Mouse (Mus musculus) right cerebral cortex, postnatal 4 days (tissue): ENCODE measurements around the gene Myt1l.

Experiments
- DNase-seq: peaks from one replicate; pipeline ENCODE4 v3.0.0-alpha.2; 2022

Gene Myt1l

DNA sequence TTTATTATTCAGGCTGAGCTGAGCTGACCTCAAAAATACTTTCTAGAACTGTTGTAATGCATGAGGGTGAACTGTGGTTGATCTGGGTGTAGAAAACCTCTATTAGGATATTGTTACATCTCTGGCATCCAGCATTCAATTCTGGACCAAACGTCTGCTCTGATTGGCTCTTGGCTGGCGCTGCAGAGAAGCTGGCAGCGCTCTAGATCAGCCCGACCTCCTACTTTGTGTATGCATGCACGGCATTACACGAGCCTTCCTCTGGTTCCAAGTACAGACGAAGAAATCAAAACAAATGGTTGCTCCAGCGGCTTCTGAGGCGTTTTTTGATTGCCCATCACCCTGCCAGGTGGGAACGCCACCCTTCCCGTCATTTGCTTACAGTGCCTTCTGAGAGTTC, 303.2 kb downstream of the Myt1l start:
- DNase-seq: no peak

DNA sequence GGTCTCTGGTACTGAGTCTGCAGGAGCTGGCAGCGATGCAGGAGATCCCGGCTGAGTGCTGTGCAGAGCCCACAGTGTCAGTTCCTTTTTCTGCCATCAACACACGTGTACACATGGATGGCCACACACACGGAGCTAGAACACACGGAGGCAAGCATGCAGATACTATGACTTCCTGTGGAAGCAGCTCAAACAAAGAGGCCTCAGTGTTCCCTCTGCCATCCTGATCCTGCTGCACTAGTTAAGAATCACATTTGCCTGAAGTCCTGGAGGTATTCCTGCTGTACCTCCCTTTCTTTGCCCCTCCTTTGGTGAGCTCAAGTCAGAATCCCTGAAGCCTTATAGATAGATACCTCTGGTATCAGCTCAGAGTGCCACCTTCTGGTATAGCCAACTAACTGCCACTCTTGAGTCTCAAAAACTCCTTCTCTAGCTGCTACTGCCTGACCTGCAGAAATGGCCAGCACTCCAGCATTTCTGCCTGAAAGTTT, 309.2 kb downstream of the Myt1l start:
- no peak for DNase-seq

DNA sequence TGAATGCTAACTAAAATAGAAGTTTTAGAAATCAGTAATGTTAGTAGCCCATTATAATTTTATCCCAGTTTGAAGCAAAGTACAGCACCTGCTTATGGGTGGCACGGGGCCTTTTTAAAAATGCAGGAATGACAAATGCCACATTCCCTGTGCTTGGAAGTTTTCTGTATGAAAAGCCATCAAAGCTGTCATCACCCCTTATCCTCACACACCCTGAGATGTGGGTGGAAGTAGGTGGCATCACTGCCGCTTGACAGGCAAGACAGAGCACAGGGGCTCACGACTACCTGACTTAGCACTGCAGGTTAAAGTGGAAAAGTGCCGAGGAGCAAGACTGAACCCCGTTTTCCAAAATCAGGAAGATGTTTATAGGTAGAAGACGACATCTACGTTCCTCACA, 310.2 kb downstream of the Myt1l start:
- no peak for DNase-seq

DNA sequence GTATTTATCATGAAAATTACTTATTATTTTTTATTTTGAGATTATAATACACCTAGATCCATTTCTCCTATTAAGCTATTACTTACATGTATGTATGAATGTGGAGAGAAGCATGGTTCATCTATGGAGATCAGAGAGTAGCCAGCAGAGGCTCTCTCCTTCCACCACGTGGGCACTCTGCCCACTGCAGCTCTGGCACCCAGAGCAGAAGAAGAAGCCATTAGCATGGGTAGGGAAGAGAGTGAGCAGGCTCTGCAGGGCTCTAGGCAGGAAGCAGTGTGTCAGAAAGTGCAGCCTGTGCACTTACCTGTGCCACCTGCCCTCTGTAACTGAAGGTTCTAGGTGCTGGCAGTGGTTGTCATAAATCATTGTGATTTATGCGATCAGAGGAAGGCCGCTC, 321.8 kb downstream of the Myt1l start:
- DNase-seq: no peak

DNA sequence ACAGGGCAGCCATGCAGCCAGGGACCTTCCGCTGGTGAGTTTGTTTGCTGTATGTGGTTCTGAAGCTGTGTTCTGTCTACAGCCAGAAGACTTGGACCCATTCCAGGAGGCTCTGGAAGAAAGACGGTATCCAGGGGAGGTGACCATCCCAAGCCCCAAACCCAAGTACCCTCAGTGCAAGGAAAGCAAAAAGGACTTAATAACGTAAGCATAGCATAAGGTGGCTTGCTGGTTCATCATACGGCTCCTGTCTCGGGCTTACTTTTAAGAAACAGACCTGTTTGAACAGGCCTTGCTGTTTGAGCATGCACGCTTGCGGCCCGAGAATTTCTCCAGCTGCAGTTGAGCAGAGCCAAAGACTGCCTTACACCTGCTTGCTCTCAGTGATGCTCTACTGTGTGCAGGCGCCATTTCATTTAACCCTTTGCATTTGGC, 326.0 kb downstream of the Myt1l start:
- no peak for DNase-seq

DNA sequence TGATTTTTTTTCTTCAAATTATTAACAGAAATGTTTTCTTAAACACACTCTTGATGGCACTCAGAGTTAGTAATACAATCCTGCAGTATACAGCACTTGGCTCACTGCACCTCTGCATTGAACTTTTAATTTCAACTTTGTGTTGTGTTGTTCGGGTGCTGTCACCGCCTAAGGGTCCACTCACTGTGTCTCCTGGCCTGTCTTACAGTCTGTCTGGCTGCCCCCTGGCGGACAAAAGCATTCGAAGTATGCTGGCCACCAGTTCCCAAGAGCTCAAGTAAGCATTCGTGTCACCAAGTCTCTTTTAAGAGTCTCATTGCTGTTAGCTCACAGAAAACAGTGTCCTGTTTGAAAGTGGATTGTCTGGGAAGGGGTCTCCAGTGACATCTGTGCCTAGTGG, 326.8 kb downstream of the Myt1l start:
- peak; percentile 79 for DNase-seq

DNA sequence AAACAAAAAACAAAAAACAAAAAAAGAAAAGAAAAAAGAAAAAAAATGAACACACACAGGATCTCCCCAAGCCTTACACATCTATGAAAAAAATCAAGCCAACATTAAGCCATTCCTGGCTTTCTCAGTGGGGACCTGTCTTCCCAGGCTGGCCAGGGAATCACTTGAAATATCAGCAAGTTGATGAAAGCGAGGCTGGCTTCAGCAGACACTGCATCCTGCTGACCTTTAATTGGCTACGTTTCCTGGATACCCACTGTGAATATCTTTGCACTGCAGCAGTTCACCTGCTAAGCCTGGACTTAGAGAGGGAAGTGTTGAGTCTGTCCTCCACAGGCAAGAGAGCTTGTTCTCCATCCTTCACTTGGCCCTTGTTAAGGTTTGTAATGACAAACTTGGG, 332.8 kb downstream of the Myt1l start:
- no peak for DNase-seq

DNA sequence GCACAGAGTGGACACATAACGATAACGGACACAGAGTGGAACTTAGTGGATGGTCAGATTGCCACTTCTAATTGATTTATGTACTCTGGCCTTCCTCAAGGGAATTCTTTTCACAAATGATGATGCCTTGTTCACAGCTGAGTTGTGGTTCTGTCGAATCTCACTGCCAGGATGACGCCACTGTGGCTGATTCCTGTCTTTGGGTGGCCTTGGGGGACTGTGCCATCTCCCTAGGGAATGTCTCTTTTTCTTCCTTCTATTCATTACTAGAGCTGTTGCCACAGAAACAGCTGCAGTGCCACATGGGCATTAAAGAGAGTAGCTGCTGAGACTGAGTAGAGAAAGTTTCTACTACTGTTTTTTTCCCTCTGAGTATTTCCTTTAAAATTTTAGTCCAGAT, 340.1 kb downstream of the Myt1l start:
- DNase-seq: no peak

DNA sequence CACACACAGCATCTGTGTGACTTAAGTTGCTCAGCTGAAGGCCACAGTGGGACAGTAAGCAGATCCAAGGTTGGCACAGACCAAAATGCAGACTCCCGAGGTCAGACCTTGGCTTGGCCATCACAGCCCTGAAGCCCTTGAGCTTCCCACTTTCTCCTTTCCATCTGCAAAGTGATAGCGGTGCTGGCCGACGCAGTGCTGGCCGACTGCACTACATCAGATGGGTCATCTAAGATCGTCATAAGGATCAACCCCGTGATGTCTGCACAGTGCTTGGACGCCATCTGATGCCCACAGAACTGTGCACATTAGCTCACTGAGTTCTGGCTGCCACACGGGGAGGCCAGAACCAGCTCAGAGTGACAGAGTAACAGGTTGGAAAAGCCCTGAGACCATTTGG, 340.6 kb downstream of the Myt1l start:
- DNase-seq: no peak

DNA sequence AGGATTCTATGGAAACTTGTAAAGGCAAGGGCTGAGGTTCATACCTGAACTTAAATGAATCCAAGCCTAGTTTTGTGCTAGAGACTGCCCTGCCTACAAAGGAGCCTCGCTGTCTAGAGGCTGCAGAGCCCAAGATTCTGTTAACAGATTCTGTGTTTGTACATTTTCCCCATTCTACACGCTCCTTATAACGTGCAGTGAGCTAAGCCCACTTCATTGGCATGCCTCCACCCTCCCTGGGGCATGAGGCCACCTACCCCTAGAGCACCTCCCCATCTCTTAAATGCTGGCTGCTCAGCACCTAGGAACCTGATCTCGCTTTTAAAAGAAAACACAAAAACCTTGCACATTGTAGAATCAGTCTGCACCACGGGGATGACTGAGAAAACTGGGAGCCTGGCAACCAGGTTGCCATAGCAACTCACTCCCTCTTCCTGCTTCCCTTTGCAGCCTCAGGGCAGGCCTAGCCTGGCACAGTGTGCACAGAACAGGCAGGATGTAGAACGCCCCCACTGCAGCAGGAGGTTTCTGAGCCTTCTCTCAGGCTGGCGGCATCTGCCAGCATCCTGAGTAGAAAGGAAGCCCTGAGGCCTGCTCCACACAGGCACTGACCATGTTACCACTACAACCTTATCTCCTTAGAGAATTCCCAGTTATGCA, 344.1 kb downstream of the Myt1l start:
- peak; percentile 80 for DNase-seq

DNA sequence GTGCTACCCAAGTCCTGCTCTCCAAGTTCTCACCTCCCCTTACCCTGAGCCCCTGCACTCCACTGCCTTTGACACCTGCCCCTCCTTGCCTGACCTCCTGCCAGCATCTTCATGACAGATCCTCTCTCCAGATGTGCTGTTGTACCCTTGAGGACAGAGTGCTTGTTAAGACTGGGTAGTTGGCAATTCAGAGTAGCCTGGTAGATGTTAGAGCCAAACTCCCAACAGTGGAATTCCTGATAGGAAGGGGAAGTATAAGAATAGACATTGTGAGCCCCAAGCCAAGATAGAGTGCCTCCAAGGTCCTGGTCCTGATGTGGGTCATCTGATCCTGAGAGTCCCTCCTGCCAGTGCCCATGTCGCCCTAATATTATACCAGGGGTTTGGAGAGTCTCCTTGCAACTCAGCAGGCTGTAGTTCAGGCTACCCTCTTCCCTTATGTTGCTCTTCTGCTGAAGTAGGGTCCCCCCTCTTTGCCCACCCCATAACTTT, 345.1 kb downstream of the Myt1l start:
- DNase-seq: no peak

DNA sequence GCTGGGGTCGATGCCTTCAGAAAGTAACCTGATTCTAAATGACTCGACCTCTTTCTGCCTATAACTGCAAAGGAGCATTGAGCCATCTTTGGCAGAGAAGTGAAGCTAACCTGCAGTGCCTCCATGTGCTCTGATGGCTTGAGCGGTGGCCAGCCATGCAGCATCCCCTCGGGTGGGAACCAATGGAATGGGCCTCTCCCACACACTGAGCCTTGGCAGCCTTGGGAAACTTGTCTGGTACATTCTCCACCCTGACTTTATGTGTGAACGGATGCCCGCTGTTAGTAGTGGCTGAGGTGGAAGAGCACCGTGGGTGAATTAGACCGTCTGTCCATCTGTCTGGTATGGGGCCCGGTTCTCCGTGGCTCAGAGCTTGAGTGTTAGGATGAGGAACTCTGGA, 349.8 kb downstream of the Myt1l start:
- no peak for DNase-seq

DNA sequence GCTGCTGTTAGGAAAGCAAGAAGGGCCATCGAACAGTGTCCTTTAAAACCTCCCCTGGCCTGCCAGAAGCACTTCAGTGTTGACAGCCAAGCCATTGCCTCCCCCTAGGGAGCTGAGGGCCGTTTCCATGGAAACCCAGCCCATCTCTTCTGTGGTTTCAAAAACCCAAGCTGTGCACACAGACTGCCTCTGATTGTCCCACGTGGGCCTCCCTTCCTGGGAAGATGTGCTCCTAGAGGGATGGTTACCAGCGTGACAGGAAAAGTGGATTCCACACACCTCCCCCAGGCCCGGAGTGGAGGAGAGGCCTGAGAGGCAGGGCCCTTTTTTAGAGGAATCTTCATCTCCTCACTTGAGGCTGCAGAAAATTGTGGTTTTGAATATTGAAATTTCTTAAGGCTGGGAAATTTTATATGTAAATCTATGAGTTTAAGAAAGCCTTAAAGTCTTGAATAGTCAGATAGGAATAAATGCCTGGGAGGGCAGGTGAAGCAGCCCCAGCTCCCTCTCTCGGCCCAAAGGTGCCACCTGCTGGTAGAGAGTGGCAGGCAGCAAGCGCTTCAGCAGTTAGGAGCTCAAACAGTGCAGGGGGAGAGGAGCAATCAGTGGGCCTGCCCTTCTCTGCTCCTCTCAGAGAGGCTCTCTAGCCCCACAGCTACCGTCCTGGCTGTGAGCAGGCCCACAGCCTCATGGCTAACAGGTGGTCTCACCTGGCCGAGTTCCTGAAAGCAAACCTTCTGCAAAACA, 354.9 kb downstream of the Myt1l start:
- DNase-seq: peak; percentile 81

DNA sequence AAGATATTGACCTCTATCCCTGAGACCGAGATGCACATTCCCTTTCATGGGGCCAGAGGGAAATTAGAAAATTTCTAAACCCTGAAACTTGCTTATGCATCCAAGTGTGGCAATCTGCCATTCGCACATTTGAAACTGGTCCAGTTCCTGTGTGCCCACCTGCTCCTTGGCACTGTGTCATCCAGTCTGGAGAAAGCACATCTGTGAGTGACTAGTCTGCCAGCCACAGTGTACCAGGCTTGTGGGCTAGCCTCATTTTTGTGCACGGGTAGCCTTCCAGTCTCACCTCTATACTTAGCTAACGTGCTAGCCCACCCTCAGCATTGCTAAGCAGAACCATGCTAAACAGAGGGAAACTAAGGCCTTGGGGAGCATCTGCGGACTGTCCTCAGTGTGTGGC, 356.2 kb downstream of the Myt1l start:
- peak; percentile 41 for DNase-seq

DNA sequence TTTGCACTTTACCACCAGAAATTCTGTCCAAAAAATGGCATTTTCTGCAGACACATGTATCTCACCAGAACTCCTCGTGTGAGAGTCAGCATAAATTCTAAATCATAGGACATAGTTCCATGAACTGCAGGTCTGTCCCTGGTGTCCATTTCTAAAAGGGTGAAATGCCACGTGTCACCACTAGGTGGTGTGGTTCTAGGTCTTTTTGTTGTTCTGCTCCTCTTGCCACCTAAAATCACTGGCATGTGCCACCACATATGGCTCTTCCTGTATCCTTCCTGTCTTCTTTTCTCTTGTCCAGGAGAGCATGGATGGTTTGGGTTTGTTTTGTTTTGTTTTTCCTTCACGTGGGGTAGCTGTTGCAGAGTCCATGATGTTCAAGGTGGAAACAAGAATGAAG, 366.5 kb downstream of the Myt1l start:
- DNase-seq: no peak

DNA sequence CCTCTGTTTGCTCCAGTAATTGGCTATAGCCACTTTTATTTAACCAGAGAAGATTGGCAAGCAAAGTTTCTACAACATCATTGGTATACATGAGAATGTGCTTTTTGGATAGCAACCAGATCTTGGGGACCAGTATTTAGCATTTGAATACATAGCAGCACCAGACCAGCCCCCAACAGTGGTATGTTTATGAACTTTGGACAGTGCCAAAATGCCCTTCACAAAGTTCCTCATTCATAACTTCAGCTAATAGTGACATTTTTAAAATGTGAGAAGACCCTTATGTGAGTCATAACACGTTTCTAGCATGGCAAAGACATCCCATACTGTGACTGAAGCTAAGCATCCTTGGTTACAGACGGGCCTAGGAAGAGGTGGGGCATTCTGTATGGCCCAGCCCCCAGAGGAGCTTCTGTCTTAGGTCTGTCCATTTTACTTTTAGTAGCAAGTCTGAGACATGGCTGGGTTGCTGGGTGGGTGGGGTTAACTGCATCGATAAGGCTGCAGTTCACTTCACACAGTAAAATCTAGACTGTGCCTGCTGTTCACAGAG, 369.4 kb downstream of the Myt1l start:
- DNase-seq: no peak

DNA sequence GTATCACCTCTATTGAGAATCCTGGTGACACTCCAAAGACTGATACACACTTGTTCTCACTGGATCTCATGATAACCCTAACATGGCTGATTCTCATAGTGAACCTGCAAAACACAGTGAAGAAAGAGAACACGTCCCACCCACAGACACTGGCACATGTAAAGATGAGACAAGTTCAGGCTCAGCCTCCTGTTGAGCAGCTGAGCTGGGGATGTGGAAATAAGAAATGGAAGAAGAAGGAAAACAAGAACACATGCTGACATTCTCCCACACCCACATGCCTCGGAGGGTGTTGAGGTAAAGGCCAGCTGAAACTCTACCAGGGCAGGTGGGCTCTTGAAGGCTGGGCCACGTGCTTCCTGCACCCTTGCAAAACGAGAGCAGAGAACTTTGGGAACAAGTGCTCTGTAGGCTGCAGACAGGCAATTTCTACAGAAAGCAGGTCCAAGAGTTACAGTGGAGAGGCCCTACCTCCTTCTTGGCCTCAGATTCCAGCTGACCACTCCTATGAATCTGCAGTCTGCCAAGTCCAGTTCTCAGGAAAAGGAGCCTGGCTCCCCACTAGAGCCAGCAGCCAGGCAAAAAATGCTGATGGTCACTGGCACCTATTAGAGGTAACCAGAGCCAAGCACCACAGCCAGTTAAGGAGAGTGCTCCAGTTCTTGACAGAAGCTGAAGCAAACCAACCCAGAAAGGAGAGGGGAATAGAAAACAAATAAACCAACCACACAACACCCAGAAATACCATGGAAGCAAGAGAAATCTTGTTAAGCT, 376.1 kb downstream of the Myt1l start:
- no peak for DNase-seq

DNA sequence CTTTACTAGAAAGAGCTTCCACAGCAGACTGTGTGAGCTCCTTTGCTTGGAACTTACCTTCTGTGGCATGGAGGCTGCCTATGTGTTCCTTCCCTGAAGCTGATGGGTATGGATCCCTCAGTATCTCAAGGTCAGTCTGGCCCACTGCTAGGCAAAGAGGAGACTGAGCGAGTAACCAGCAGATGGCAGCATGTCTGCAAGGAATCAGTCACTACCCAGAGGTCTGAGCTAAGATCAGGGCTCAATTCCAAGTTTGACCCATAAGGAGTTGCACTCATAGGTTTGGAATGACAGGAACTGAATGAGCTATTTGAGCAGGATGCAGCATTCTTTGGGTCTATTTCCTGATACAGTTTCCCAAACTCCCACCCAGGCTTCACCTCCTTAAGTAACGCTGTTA, 378.9 kb downstream of the Myt1l start:
- no peak for DNase-seq

DNA sequence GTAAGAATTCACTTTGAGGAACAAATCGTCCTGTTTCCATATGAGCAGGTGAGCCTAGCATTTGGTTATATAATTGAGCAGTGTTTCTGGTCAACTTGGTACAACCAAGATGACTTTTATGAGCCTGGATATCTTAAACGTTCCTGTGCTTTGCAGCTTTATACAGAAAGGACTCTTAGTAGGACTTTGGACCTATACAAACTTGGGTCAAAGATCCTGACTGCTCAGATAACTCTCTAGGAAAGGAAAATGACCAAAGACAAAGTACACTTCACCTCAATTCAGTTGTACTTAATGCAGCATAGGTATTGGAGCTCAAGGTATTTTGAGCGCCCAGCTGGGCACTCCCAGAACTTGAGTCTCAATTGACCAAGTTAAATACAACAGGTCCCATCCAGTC, 388.0 kb downstream of the Myt1l start:
- no peak for DNase-seq

DNA sequence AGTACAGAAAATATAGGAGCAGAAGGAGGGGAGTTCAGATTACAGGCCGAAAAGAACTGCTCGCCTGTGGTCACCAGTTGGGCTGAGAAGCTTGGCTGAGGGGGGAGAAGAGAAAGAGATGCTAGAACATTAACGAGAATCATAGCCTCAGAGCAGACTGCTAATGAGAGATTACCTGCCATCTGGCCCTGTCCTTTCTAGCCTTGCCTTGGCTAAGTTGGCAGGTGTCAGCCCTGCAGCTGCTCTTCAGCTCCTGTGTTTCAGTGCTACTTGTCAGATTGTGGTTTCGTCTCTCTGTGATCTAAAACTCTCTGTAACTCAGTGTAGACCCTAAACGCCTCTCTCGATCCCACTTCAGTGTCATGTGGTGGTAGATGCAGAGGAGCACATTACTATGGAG, 388.6 kb downstream of the Myt1l start:
- no peak for DNase-seq

DNA sequence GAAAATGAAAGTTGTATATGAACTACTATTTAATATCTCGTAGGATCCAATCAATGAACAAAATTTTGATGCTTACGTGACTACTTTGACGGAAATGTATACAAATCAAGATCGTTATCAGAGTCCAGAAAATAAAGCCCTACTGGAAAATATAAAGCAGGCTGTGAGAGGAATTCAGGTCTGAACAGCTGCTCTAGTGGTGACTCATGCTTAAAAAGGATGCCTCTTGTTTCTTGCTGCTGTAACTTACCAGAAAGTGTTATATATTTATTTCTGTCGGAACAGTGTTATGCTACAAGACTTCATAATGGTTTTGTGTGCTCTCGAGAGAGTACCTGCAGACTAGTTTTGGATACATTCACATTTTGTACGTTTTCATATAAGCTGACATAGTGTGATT, 392.1 kb downstream of the Myt1l start:
- no peak for DNase-seq

DNA sequence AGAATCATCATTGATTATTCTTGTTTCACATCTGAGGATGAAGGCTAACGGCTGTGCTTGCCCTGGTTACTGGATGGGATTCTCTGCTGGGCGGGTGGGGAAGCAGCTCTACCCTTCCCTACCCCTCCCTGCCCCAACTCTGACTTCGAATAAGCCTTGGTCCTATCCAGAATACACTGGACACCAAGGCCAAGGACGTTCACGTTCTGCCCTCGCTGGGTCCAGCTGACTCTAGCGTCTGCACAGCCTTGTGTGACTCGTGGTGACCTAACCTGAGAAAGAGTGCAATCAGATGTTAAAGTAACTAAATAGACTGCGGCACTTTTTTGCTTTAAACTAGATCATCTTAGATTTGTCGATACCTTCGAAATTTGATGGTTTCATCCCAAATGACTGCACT, 393.3 kb downstream of the Myt1l start:
- DNase-seq: no peak

DNA sequence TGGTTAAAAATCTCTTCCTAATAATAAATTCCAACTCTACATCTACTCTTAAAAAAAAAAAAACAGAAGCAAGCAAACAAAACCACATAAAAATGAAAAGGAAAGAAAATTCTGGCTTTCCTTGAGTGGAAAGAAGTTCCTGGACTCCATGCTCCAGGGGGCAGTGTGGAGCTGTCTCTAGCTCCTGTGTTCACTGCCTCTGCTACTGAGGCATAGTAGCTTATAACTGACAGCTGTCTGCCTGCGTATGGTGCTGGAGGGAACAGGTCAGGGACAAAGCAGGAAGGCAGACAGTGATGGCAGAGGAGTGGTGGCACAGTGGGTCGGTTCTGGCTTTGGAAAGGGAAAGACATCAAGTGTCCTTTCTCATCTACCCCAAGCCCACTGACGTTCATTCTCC, 398.7 kb downstream of the Myt1l start:
- peak; percentile 83 for DNase-seq
